Mouse (Mus musculus): ENCODE results near the gene Foxp1. TPM values are rescaled to one million over a fixed set of nuclear protein-coding genes. Genes with fewer than 3 reads are reported as not detected.
A peak's percentile ranks its signal among the peaks of the same experiment; 100 is the strongest.

The Foxp1 gene
- polyA plus RNA-seq, 1 experiment, result 76.1 TPM

DNA sequence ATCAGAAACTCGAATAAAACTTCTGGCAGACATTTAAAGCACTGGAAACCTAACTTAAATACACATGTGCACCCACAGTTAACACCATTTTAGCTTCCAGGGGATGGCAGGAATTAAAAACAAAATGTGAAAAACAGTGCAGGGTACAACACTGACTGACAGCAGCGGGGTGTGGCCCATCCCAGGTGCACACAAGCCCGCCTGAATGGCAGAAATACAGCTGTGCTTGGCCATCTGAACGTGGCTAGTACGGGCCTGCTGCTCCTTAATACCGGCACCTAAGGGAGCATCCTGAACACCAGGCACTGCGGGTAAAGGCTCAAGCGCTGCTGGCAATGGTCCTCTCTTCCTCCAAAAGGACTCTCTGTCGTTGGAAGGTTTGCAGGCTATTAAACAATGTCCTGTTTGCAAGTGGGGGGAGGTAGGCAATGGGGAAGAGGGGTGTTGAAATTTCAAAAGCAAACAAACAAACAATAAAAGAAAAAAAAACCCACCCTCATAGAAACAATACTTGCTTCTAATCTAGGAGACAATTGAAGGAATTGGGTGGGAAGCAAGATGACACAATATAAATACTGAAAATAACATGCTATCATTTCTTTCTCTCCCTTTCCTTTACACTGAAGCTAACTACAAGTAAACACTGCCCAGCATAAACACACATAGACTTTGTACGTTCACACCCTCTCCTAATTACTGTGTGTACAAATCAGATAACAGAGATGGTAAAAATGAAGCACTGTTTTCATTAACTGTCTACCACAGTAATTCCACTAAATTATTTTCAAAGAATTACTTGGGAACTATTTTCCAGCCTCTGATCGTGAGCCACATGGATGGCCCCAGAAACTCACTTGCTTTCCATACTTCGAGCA is 501.7 kb downstream of the Foxp1 start:
- Histone ChIP-seq H3K9me3 (no peaks in the 10 kb centered on the region), H3K36me3 (replicated peaks; ENCODE audit: low read length) (peaks cover 16% of the 10 kb centered on the region), H3K27me3 (replicated peaks) (no peaks in the 10 kb centered on the region), H3K4me3 (replicated peaks) (no peak overlapping the region), H3K4me1 (peaks cover 20% of the 10 kb centered on the region)
- TF ChIP-seq GATA1 (IDR thresholded peaks at IDR 0.05; ENCODE audit: borderline replicate concordance, low read length), result no peak
- no peak for TF ChIP-seq FLI1 (IDR thresholded peaks at IDR 0.05; ENCODE audit: low read length)

DNA sequence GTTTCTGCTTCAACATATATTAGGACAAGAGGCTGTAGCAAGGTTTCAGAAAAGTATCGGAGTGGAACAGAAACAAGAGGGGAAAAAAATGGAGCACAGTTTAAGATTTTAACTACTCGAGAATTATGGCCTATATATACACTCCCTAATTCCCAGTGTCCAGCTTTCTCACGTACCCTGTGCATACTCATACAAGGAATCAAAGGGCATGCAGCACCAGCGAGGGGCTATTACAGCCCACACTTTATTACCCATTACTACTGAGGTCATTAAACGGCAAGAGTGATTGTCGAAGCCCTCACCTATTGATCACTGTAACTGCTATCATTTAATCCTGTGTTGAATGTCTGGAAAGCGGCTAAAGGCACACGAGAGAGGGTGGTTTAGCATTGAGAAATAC is 502.8 kb downstream of the Foxp1 start:
- Histone ChIP-seq H3K4me3 (replicated peaks) (no peak overlapping the region), H3K4me1 (peaks cover 9% of the 10 kb centered on the region), H3K36me3 (replicated peaks; ENCODE audit: low read length) (peaks cover 27% of the 10 kb centered on the region), H3K9me3 (no peaks in the 10 kb centered on the region), H3K27me3 (replicated peaks) (no peaks in the 10 kb centered on the region)
- no peak for TF ChIP-seq FLI1 (IDR thresholded peaks at IDR 0.05; ENCODE audit: low read length)
- TF ChIP-seq GATA1 (IDR thresholded peaks at IDR 0.05; ENCODE audit: borderline replicate concordance, low read length), result no peak

DNA sequence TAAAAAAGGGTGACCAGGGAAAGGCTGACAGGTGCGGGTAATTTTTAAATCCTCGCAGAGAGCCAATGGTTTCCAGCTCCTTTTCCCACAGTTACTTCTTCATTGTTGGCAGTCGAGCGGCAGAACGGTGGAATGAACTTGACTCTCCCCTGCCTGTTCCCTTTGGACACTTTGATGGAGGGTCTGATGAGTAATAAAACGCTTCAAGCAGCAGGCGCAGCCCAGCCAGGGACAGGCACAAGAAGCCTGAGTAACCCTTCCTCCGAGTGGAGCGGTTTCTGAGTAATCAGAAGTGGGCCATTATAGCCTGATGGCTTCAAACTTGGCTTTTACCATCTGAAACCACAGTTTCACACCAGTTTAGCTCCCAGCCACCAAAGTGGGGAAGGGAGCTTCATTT is 503.3 kb downstream of the Foxp1 start:
- Histone ChIP-seq H3K9me3 (no peaks in the 10 kb centered on the region), H3K36me3 (replicated peaks; ENCODE audit: low read length) (peaks cover 31% of the 10 kb centered on the region), H3K4me1 (peaks cover 6% of the 10 kb centered on the region), H3K27me3 (replicated peaks) (no peaks in the 10 kb centered on the region), H3K4me3 (replicated peaks) (no peak overlapping the region)
- no peak for TF ChIP-seq FLI1 (IDR thresholded peaks at IDR 0.05; ENCODE audit: low read length)
- TF ChIP-seq GATA1 (IDR thresholded peaks at IDR 0.05; ENCODE audit: borderline replicate concordance, low read length), result no peak

DNA sequence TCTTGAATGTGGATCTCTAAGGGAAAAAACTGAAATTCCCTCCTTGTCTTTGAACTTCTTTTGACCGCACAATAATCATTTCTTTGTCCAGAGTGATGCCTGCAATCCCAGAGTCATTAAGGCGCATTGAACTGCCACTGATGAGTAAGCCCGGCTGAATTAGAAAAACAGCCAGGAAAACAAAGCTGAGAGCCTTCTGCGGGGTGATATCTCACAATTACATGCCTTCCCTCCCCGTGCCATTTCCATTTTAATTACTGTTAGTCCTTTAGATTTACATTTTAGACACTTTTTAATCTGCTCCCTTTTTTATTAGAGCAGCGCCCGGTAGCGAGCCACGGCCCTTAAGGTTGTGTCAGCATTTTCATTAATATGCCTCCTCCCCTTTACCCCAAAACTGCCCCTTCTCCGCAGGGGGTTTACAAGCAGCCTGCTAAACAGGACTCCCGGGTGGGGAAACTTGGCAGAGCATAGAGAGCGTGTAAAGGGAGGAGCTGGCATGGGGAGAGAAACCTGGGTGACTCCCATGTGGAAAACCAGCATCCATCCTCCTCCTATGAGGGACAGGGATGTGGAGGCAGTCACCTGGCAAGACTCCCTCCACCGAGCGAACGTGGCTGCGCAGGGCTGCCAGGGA is 508.5 kb downstream of the Foxp1 start:
- peaks cover 30% of the 10 kb centered on the region for H3K4me1 ChIP-seq
- peaks cover 70% of the 10 kb centered on the region for H3K36me3 ChIP-seq (replicated peaks; ENCODE audit: low read length)
- no peaks in the 10 kb centered on the region for H3K9me3 ChIP-seq

DNA sequence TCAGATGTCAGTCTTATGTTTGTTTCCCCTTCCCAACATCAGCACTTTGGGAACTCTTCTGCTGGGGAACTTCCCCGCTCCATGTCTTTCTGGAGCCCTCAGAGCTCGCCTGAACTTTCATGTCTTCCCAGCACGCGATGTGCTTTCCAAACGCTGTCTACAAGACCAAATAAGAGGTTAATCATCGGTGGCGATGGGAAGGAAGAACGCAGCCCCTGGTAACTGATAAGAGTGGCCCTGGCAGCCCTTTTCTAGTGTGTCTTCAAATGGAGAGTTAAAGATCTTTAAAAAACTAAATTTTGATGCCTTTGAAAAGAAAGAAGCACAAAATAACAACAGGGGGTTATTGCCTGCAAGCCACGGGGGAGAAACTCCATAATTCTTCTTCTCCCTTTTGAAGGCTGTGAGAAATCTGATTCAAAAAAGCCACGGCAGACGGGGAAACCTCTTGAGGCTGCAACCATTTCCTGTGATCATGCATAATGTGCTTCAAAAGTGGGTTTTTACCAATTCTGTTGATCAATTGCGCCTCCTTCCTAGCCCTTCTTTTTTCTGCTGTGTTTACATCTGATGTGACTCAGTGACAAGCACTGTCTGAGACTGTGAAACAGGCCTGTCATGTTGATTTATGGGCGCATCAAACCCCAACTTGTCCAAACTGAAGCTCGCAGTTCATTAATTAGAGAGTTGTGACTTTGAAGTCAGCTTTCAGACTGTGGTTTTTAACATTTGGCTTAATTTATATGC is 509.2 kb downstream of the Foxp1 start:
- Histone ChIP-seq H3K27me3 (replicated peaks) (no peaks in the 10 kb centered on the region), H3K4me3 (replicated peaks) (no peak overlapping the region), H3K4me1 (peaks cover 30% of the 10 kb centered on the region), H3K36me3 (replicated peaks; ENCODE audit: low read length) (peaks cover 77% of the 10 kb centered on the region), H3K9me3 (peaks cover 4% of the 10 kb centered on the region)
- no peak for TF ChIP-seq GATA1 (IDR thresholded peaks at IDR 0.05; ENCODE audit: borderline replicate concordance, low read length)
- TF ChIP-seq FLI1 (IDR thresholded peaks at IDR 0.05; ENCODE audit: low read length), result no peak

More for the DNA sequence above, 508.5 kb downstream of the Foxp1 start:
- no peaks in the 10 kb centered on the region for H3K27me3 ChIP-seq (replicated peaks)
- no peak overlapping the region for H3K4me3 ChIP-seq (replicated peaks)
- TF ChIP-seq GATA1 (IDR thresholded peaks at IDR 0.05; ENCODE audit: borderline replicate concordance, low read length) (no peak), FLI1 (IDR thresholded peaks at IDR 0.05; ENCODE audit: low read length) (no peak)

DNA sequence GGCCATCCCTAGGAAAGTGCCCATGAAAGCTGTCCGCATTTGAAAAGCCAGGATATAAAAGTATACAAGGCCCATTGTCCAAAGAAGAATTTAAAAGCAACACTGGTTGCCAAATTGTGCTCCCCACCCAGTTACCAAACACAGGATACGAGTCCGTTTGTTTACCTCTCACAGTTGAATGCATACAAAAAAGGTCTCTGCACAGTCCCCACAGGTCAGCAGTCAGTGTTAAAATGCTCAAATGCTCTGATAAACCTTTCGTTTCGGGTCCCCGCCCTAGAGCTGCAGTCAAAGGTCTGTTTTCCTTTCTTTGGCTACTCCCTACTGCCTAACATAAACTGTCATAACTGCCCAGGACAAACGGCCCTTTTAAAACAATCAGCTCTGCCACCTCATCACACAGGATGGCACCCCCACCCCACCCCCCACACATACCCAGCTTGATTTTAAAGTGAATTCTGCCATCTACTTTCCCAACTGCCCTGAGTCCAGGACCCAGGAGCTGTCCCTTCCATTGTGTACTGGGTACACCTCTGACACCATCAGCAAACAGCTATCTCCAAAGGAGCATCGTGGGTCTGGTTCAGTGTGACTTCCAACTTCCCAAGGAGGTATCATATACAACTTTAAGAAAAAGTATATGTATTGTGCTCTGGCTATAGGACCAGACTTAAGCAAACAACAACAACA is 510.5 kb downstream of the Foxp1 start:
- Histone ChIP-seq H3K36me3 (replicated peaks; ENCODE audit: low read length) (peaks cover 88% of the 10 kb centered on the region), H3K27me3 (replicated peaks) (no peaks in the 10 kb centered on the region), H3K4me3 (replicated peaks) (no peak overlapping the region), H3K9me3 (peaks cover 4% of the 10 kb centered on the region), H3K4me1 (peaks cover 33% of the 10 kb centered on the region)
- TF ChIP-seq FLI1 (IDR thresholded peaks at IDR 0.05; ENCODE audit: low read length) (no peak), GATA1 (IDR thresholded peaks at IDR 0.05; ENCODE audit: borderline replicate concordance, low read length) (no peak)

DNA sequence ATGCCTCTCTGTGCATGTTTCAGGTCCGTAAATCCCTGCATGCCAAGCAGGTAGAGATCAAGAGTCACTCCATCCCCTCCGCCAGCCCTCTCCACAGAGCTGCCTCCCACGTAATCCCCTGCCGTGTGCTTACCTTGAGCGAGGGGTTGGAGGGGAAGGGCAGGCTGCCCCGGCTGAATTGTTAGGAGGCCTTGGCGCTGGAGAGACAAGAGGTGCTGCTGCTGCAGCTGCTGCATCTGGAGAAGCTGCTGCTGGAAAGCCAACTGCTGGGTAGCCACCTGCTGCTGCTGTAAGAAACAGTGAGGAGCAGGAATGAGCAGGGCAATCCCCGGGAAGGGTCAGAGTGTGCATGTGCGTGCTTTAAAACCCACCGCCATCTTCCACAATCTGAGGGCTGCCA is 512.8 kb downstream of the Foxp1 start:
- Histone ChIP-seq H3K4me1 (peaks cover 33% of the 10 kb centered on the region), H3K27me3 (replicated peaks) (no peaks in the 10 kb centered on the region), H3K36me3 (replicated peaks; ENCODE audit: low read length) (peaks cover 83% of the 10 kb centered on the region), H3K4me3 (replicated peaks) (no peak overlapping the region), H3K9me3 (peaks cover 4% of the 10 kb centered on the region)
- TF ChIP-seq FLI1 (IDR thresholded peaks at IDR 0.05; ENCODE audit: low read length) (no peak), GATA1 (IDR thresholded peaks at IDR 0.05; ENCODE audit: borderline replicate concordance, low read length) (no peak)

DNA sequence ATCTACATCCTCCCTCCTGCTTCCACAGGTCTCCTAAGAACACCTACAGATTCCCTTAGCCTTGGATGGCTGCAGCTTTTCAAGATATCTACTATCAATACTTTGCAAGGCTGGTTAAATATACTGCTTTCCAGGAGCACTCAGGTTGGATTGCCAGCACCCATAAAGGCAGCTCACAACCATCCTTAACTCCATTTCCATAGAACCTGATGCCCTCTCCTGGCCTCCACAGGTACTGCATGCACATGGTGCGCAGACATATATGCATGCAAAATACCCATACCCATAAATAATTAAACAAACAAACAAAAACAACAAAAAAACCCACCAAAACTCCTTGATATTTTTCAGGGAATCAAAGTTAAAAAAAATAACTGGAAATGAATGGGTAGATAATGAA is 514.0 kb downstream of the Foxp1 start:
- Histone ChIP-seq H3K4me1 (peaks cover 33% of the 10 kb centered on the region), H3K27me3 (replicated peaks) (no peaks in the 10 kb centered on the region), H3K4me3 (replicated peaks) (no peak overlapping the region), H3K36me3 (replicated peaks; ENCODE audit: low read length) (peaks cover 77% of the 10 kb centered on the region), H3K9me3 (peaks cover 4% of the 10 kb centered on the region)
- TF ChIP-seq FLI1 (IDR thresholded peaks at IDR 0.05; ENCODE audit: low read length), result no peak
- TF ChIP-seq GATA1 (IDR thresholded peaks at IDR 0.05; ENCODE audit: borderline replicate concordance, low read length), result no peak

DNA sequence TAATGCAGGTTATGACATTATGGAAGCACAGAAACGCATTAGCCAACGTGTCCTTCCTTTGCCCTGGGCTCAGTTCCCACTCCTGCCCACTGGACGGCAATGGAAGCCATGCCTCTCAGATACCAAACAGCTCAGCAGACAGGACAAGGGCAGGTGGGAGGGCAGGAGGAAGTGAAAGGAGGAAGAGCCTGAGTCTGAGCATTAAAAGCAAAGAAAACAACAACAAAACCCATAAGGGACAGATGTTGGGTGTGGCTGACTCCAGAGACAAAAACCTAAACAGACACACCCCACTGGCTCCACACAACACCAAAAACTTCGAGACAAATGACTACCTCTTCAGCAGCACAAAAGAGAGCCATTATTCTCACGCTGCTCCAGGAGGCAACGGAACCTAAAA is 515.0 kb downstream of the Foxp1 start:
- peaks cover 79% of the 10 kb centered on the region for H3K36me3 ChIP-seq (replicated peaks; ENCODE audit: low read length)
- peaks cover 33% of the 10 kb centered on the region for H3K4me1 ChIP-seq
- H3K27me3 ChIP-seq (replicated peaks), result no peaks in the 10 kb centered on the region
- TF ChIP-seq FLI1 (IDR thresholded peaks at IDR 0.05; ENCODE audit: low read length), result no peak
- no peak for TF ChIP-seq GATA1 (IDR thresholded peaks at IDR 0.05; ENCODE audit: borderline replicate concordance, low read length)
- peaks cover 4% of the 10 kb centered on the region for H3K9me3 ChIP-seq
- peak overlapping the region; percentile 24 for H3K4me3 ChIP-seq (replicated peaks)
